Mouse (Mus musculus) megakaryocyte, embryonic 14.5 days (primary cell): ENCODE data around the gene Spag4.

Source experiments
- FLI1 ChIP-seq: IDR thresholded peaks from 2 replicates; pipeline ENCODE4 v1.6.1; 2012; ENCODE audit warnings: low read length, inconsistent platforms, mixed read lengths
- GATA1 ChIP-seq: IDR thresholded peaks from 3 replicates; pipeline ENCODE4 v1.6.1; 2012; ENCODE audit warnings: mixed read lengths, low read length, inconsistent platforms, borderline replicate concordance

DNA sequence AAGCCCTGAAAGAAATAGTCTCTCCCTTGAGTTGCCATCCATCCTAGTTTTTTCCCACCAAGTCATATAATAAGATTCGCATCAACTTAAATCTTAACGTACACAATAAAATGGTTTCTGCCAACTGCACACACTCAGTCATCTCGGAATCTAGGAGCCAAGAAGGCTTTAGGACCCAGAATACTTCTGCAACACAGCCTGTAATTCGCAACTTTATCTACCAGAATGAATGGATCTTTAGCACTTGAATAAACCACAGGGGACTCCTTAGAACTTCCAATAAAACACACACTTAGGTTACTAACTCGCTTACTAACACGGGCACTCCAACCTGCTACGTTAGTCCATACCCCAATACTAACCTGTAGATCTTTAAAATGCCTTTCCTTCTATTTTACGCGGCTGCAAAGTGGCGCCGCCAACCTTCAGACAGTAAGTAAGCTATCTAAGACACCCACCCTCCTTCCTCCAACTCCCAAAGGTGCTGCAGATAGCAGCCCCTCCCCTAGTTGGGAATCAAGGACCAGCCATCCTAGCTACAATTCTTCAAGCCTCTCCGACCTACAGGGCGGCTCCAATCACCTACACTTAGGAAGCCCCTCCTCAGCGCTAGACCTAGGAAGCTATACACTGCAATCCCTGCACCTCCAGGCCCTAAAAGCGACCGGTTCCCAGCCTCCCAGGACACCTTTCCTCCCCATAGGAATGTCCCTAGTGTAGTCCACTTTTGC lies 45.8 kb downstream of the Spag4 start:
- TF ChIP-seq GATA1 (no peak), FLI1 (no peak)
